In the genomic region with DNA sequence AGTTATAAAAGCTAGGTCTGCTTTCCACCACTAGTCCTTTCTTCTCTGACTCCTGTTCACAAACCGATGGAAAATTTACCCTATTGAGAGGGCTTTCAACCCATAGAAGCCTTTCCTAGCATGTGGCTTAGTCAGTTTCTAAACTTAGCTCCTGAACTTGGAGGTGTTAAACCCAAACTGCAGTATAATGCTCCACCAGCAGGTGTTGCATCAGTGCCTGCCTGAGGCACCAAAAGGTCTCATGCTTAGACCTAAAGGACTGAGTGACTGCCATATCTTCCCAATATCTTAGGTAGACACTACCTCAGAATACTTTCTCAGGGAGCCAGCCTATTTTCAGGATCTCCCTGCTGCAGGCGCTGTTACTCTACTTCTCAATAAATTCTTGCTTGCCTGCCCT, we compare ENCODE assay signal across 9 mouse cellular contexts. TPM values are rescaled to one million over a fixed set of nuclear protein-coding genes. Genes with fewer than 3 reads are reported as not detected.
DNase-seq lines count a peak whose midpoint lies in the region; ATAC-seq and TF ChIP-seq lines count a peak whose summit lies in the region.
"Had no signal": no experiment of that assay in that cellular context is flagged by ENCODE, and none has a peak within 500 bp of the region (broad histone marks: within the 10 kb centered on the region; RNA-seq: fewer than 3 reads in every experiment).

No protein-coding gene starts in this region.

- H3K27ac ChIP-seq in intestine, postnatal 0 days (ENCODE audit: low read depth, low read length) = no peak overlapping the region
- no peak overlapping the region for H3K27ac ChIP-seq in intestine, embryonic 15.5 days
- no peak overlapping the region for H3K27ac ChIP-seq in thymus, adult 2 months (ENCODE audit: control insufficient read depth, insufficient read depth, low read length)
- H3K27ac ChIP-seq in hindbrain, embryonic 14.5 days = no peak overlapping the region

- no peaks in the 10 kb centered on the region for H3K9me3 ChIP-seq in intestine, postnatal 0 days (ENCODE audit: control insufficient read depth)
- no peaks in the 10 kb centered on the region for H3K9me3 ChIP-seq in intestine, embryonic 15.5 days
- no peaks in the 10 kb centered on the region for H3K9me3 ChIP-seq in hindbrain, embryonic 14.5 days (ENCODE audit: control insufficient read depth, low read length)

- peak; percentile 12 for DNase-seq in thymus, adult 2 months
- no peak for DNase-seq in thymus, adult 18-20 months
- DNase-seq in R1 (ENCODE audit: low read depth, low spot score) = peak; percentile 32
- peak; percentile 12 for DNase-seq in splenic B cell, adult 2 months (ENCODE audit: low read depth, low spot score)
- DNase-seq in hindbrain, embryonic 14.5 days (ENCODE audit: low spot score) = no peak
- no peak for DNase-seq in right cerebral cortex, adult 2 months (ENCODE audit: low spot score in 2 of 2)
- DNase-seq: kidney, adult 18-20 months had no signal

- H3K36me3 ChIP-seq in intestine, postnatal 0 days (ENCODE audit: control insufficient read depth, insufficient read depth) = peaks cover 41% of the 10 kb centered on the region
- H3K36me3 ChIP-seq in intestine, embryonic 15.5 days = peaks cover 19% of the 10 kb centered on the region
- H3K36me3 ChIP-seq in thymus, adult 2 months (ENCODE audit: control insufficient read depth, insufficient read depth, low read length) = peaks cover 33% of the 10 kb centered on the region
- H3K36me3 ChIP-seq in splenic B cell, adult 2 months (ENCODE audit: control insufficient read depth, insufficient read depth, low read length, poor library complexity, severe bottlenecking) = 0 out of 2 replicates have a peak, but pooled peaks cover 4% of the 10 kb centered on the region
- H3K36me3 ChIP-seq in hindbrain, embryonic 14.5 days (replicated peaks; ENCODE audit: control insufficient read depth, insufficient read depth) = peaks cover 47% of the 10 kb centered on the region

- H3K4me2 ChIP-seq in intestine, postnatal 0 days (replicated peaks; ENCODE audit: low read depth) = no peak overlapping the region
- no peak overlapping the region for H3K4me2 ChIP-seq in intestine, embryonic 15.5 days (replicated peaks)
- H3K4me2 ChIP-seq in hindbrain, embryonic 14.5 days (replicated peaks) = no peak overlapping the region

- whole genome bisulfite sequencing in intestine, postnatal 0 days = 94% methylated on average over 2 of the region's 2 CpGs
- 96% methylated on average over 2 of the region's 2 CpGs for WGBS in intestine, embryonic 15.5 days
- 99% methylated on average over 2 of the region's 2 CpGs for WGBS in thymus, adult 2 months
- 97% methylated on average over 2 of the region's 2 CpGs for WGBS in hindbrain, embryonic 14.5 days

- no peak overlapping the region for H3K9ac ChIP-seq in intestine, postnatal 0 days (ENCODE audit: low read depth, low read length)
- no peak overlapping the region for H3K9ac ChIP-seq in intestine, embryonic 15.5 days
- no peak overlapping the region for H3K9ac ChIP-seq in hindbrain, embryonic 14.5 days

- TF ChIP-seq CTCF in intestine, postnatal 0 days (IDR thresholded peaks at IDR 0.05; ENCODE audit: low read depth) = peak; percentile 63
- no peak for TF ChIP-seq CTCF in thymus, adult 2 months (IDR thresholded peaks at IDR 0.05; ENCODE audit: borderline replicate concordance, control insufficient read depth, extremely low read depth, insufficient read depth, low read length, poor library complexity)

- H3K4me1 ChIP-seq in intestine, postnatal 0 days (replicated peaks; ENCODE audit: control insufficient read depth, insufficient read depth, low read length) = no peaks in the 10 kb centered on the region
- no peaks in the 10 kb centered on the region for H3K4me1 ChIP-seq in intestine, embryonic 15.5 days (replicated peaks)
- H3K4me1 ChIP-seq in thymus, adult 2 months (replicated peaks; ENCODE audit: control insufficient read depth, insufficient read depth, low read length) = no peaks in the 10 kb centered on the region
- H3K4me1 ChIP-seq in hindbrain, embryonic 14.5 days (replicated peaks; ENCODE audit: control insufficient read depth, insufficient read depth, low read length) = no peaks in the 10 kb centered on the region

- no peak for ATAC-seq in intestine, postnatal 0 days
- no peak for ATAC-seq in intestine, embryonic 15.5 days
- no peak for ATAC-seq in hindbrain, embryonic 14.5 days (ENCODE audit: low FRiP score)

- no peak for TF ChIP-seq POLR2A in thymus, adult 2 months (IDR thresholded peaks at IDR 0.05; ENCODE audit: control insufficient read depth, extremely low read depth, insufficient read depth, low read length, poor library complexity)

- H3K27me3 ChIP-seq in intestine, postnatal 0 days (replicated peaks; ENCODE audit: control insufficient read depth, insufficient read depth, low read length) = no peaks in the 10 kb centered on the region
- H3K27me3 ChIP-seq in intestine, embryonic 15.5 days (replicated peaks) = no peaks in the 10 kb centered on the region
- H3K27me3 ChIP-seq in thymus, adult 2 months (ENCODE audit: control insufficient read depth, insufficient read depth, low read length) = no peaks in the 10 kb centered on the region
- H3K27me3 ChIP-seq in splenic B cell, adult 2 months (ENCODE audit: control insufficient read depth, insufficient read depth, low read length, poor library complexity, severe bottlenecking) = no peaks in the 10 kb centered on the region
- no peaks in the 10 kb centered on the region for H3K27me3 ChIP-seq in hindbrain, embryonic 14.5 days (ENCODE audit: control insufficient read depth, insufficient read depth, low read length)

- no peak overlapping the region for H3K4me3 ChIP-seq in intestine, postnatal 0 days (ENCODE audit: low read depth, low read length)
- no peak overlapping the region for H3K4me3 ChIP-seq in intestine, embryonic 15.5 days (replicated peaks)
- H3K4me3 ChIP-seq in thymus, adult 2 months (ENCODE audit: control insufficient read depth, insufficient read depth, low read length) = no peak overlapping the region
- H3K4me3 ChIP-seq in hindbrain, embryonic 14.5 days (replicated peaks; ENCODE audit: low read length) = no peak overlapping the region

RNA-seq across cellular contexts. Expression of a gene that starts 26.4 kb away (rescaled TPM):
- polyA plus RNA-seq in intestine, postnatal 0 days (2015; fragmentation: Nextera tagmentation; extraction: Ambion mirVana) = 49.1 and 50.0 TPM in 2 replicates
- polyA plus RNA-seq in intestine, embryonic 15.5 days (2015; fragmentation: Nextera tagmentation; extraction: Ambion mirVana) = 91.7 and 97.9 TPM in 2 replicates
- polyA plus RNA-seq in thymus, adult 2 months (2012; rRNA removed) = 27.6 and 28.5 TPM in 2 replicates
- polyA plus RNA-seq in hindbrain, embryonic 14.5 days (2014; fragmentation: Nextera tagmentation; extraction: Ambion mirVana) = 86.7 and 89.8 TPM in 2 replicates

RNA-seq across cellular contexts. Expression of a gene that starts 26.6 kb away (rescaled TPM):
- 3.0 and 3.3 TPM in 2 replicates for polyA plus RNA-seq in intestine, postnatal 0 days (2015; fragmentation: Nextera tagmentation; extraction: Ambion mirVana)
- polyA plus RNA-seq in intestine, embryonic 15.5 days (2015; fragmentation: Nextera tagmentation; extraction: Ambion mirVana) = 2.8 and 3.8 TPM in 2 replicates
- polyA plus RNA-seq in thymus, adult 2 months (2012; rRNA removed) = 36.2 and 39.3 TPM in 2 replicates
- 4.4 and 5.6 TPM in 2 replicates for polyA plus RNA-seq in hindbrain, embryonic 14.5 days (2014; fragmentation: Nextera tagmentation; extraction: Ambion mirVana)

Comparison
In these comparisons a context has a peak if more than half of its experiments do, and no peak if none do; other contexts are left out.
1. DNase-seq: peak in thymus, adult 2 months (single experiment), R1 (single experiment) and splenic B cell, adult 2 months (single experiment); none in thymus, adult 18-20 months (0 of 2), hindbrain, embryonic 14.5 days (single experiment) and right cerebral cortex, adult 2 months (0 of 2).